Mouse (Mus musculus): ENCODE measurements around the gene Hs6st3. TPM values are rescaled to one million over a fixed set of nuclear protein-coding genes. Genes with fewer than 3 reads are reported as not detected.

The Hs6st3 gene
- polyA plus RNA-seq, 1 experiment from 2014 or later, result 1.0 TPM

DNA sequence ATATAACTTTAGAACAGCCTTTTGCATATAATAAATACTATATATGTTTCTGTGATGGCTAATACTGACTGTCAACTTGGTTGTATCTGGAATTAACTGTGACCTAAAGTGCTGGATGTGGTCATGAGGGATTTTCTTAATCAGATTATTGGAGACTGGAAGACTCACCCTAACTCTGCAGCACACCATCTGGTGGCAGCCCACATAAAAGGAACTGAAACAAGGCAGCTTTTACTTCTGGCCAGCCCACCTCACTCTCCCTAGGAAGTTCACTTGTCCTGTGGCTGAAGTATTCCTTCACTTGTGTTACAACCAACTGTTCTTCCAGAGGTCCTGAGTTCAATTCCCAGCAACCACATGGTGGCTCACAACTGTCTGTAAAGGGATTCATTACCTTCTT is 313.5 kb downstream of the Hs6st3 start:
- CTCF ChIA-PET, result no interaction called here
- POLR2A ChIA-PET, result no interaction called here

DNA sequence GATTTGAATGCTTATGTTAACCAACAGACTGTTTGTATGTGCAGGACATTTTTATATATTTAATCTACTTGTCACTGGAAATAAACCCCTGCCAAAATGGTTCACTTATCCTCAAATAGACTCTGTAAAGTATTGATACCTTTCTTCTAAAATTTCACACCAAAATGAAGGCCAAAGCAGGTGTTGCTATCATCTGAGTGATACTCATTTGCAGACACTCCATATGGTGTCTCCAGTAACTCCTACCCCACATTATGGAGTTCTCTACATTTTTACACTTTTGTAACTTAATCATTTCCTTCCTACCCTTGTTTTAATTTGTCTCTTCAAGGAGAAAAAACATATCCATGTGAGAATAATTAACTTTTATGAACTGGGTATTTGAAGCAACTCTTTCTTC is 314.2 kb downstream of the Hs6st3 start:
- peaks cover 5% of the 10 kb centered on the region for H3K27me3 ChIP-seq
- CTCF ChIA-PET, result no interaction called here
- DNase-seq (ENCODE audit: low read depth, low spot score), result no peak
- no peak for TF ChIP-seq CTCF (IDR thresholded peaks at IDR 0.05)
- no peak for ATAC-seq
- in situ Hi-C loops (cut with MboI; ENCODE audit: low pct_unique_long_range_greater_than_20kb), result no loop called here
- POLR2A ChIA-PET, result no interaction called here

More for the DNA sequence above, 313.5 kb downstream of the Hs6st3 start:
- DNase-seq (ENCODE audit: low read depth, low spot score) (no peak), ATAC-seq (no peak)
- peaks cover 5% of the 10 kb centered on the region for H3K27me3 ChIP-seq
- in situ Hi-C loops (cut with MboI; ENCODE audit: low pct_unique_long_range_greater_than_20kb), result no loop called here
- no peak for TF ChIP-seq CTCF (IDR thresholded peaks at IDR 0.05)

DNA sequence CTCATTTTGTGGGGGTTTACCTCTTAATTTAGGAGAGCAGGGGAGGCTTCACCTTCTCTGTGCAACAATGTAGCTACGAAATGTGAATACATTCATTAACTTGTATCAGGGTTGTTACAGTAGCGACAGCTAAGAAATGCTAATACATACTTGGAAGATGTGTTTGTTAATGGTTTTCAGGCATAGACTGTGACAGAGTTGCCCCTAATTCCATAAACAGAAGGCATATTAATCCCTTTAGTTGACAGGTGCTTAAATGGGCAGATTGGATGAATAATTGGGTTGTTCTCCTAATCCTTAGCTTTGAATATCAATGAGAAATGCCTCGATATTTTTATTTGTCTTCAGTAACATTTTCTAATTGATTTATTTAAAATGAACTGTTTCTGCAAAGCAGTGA is 314.7 kb downstream of the Hs6st3 start:
- in situ Hi-C loops (cut with MboI; ENCODE audit: low pct_unique_long_range_greater_than_20kb), result no loop called here
- ATAC-seq (no peak), DNase-seq (ENCODE audit: low read depth, low spot score) (no peak)
- H3K27me3 ChIP-seq, result peaks cover 5% of the 10 kb centered on the region
- TF ChIP-seq CTCF (IDR thresholded peaks at IDR 0.05), result no peak
- CTCF ChIA-PET, result no interaction called here
- POLR2A ChIA-PET, result no interaction called here

DNA sequence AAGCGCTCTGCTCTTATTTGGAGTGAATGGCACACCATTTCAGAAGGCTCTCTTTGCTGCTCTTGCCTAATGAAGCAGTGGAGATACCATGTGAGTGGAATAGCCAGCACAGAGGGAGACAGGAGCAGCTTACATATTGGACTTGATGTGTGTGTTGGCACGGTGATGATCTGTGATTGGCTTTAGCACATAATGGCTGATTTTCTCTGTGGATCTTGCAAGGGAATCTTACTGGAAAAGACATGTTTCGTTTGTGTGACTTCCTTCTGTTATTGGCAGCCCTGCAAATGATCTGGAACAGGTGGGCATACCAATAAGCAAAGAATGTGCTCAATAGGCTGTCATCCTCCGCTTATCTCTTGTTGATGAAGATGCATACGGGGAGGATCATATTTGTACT is 326.2 kb downstream of the Hs6st3 start:
- DNase-seq (ENCODE audit: low read depth, low spot score) (no peak), ATAC-seq (no peak)
- TF ChIP-seq CTCF (IDR thresholded peaks at IDR 0.05), result no peak
- in situ Hi-C loops (cut with MboI; ENCODE audit: low pct_unique_long_range_greater_than_20kb), result no loop called here
- H3K27me3 ChIP-seq, result no peaks in the 10 kb centered on the region
- POLR2A ChIA-PET, result no interaction called here
- CTCF ChIA-PET, result no interaction called here

DNA sequence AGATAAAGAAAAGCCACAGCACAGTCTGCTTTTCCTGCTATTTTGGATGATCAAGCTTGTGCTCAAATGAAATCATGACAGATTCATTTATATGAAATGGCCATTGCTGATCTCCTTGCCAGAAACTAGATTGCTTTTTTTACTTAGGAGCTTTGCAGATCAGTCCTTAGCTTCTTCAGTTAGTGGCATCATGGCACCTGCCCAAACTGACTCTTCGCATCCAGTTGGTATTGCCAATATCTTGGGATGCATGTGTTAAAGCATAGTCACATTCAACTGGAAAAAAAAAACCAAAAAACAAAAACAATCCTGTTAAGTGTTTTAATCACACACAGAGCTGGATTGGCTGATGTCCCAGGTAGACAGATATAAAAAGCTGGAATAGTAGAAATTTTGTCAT is 326.7 kb downstream of the Hs6st3 start:
- CTCF ChIA-PET, result no interaction called here
- in situ Hi-C loops (cut with MboI; ENCODE audit: low pct_unique_long_range_greater_than_20kb), result no loop called here
- no peak for TF ChIP-seq CTCF (IDR thresholded peaks at IDR 0.05)

DNA sequence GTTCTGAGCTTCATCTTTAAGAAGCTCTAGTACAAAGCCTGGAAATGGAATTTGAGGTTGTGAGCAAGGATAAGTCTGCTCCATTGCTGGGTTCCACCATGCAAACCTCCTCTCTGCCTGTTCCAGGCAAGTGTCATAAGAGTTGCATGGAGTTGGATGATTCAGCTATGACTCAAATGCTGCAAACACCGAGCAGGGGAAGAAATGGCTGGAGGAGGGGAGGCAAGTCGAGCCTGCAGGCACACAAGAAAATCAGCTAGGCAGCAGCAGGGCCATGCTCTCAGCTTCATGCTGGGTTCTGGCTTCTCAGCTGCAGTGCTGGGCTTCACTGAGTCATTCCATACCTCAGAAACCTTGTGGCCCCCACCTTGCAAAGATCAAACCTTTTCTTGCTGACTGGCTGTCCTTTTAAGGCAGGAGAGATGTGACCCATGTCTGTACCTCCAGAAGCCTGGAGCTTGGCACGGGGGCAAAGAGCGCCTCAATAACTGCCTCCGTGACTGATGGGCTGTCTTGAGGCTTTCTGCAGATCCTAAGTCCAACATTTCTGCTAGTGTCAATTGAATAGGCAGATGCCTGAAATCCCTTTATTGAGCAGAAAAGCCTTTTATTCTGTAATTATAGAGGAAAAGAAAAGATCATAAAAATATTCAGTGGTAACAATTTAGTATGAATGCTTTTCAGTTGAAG is 328.9 kb downstream of the Hs6st3 start:
- CTCF ChIA-PET, result no interaction called here
- TF ChIP-seq CTCF (IDR thresholded peaks at IDR 0.05), result no peak
- H3K27me3 ChIP-seq, result peaks cover 7% of the 10 kb centered on the region
- ATAC-seq (peak; percentile 99), DNase-seq (ENCODE audit: low read depth, low spot score) (peak; percentile 25)
- in situ Hi-C loops (cut with MboI; ENCODE audit: low pct_unique_long_range_greater_than_20kb), result no loop called here
- POLR2A ChIA-PET, result no interaction called here

More for the DNA sequence above, 326.7 kb downstream of the Hs6st3 start:
- DNase-seq (ENCODE audit: low read depth, low spot score) (no peak), ATAC-seq (no peak)
- POLR2A ChIA-PET, result no interaction called here
- no peaks in the 10 kb centered on the region for H3K27me3 ChIP-seq

DNA sequence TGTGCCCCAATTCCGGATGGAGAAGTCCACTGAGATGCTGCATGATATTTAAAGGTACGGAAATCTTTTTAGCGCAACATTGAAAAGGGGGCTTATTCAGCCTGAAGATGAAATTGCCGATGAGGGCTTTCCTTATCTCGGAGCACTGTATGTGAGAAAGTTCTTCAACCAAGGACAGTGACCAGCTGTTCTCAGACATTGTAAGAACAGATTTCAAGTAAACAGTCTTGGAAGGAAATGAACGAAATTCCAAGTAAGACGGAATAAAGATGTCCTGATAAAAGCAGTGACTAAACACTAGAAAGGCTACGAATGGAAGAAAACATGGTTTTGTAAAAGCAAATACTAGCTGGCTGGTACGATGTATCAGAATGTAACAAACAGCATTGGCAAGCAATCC is 338.4 kb downstream of the Hs6st3 start:
- ATAC-seq (no peak), DNase-seq (ENCODE audit: low read depth, low spot score) (no peak)
- H3K27me3 ChIP-seq, result peaks cover 5% of the 10 kb centered on the region
- in situ Hi-C loops (cut with MboI; ENCODE audit: low pct_unique_long_range_greater_than_20kb), result no loop called here
- POLR2A ChIA-PET, result no interaction called here
- TF ChIP-seq CTCF (IDR thresholded peaks at IDR 0.05), result no peak
- CTCF ChIA-PET, result no interaction called here

DNA sequence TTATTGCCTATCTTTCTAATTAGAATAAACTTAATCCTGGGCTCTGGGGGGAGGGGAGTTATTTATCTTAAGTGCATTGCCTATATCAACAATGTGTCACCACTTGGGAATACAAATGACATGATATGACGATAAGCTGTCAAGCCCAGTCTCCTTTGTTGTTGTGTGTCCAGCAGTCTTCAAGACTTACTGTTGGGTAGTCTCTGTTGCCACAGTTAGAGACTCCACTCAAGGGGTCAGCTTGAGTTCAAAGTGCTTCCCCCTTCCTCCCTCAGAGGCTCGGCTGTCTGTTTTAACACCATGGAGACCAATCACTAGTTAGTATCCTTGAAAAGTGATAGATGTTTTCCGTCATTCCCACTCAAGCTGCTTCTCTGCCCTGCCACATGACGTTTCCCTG is 339.7 kb downstream of the Hs6st3 start:
- H3K27me3 ChIP-seq, result no peaks in the 10 kb centered on the region
- CTCF ChIA-PET, result no interaction called here
- TF ChIP-seq CTCF (IDR thresholded peaks at IDR 0.05), result no peak
- in situ Hi-C loops (cut with MboI; ENCODE audit: low pct_unique_long_range_greater_than_20kb), result no loop called here
- DNase-seq (ENCODE audit: low read depth, low spot score), result no peak
- ATAC-seq, result no peak
- POLR2A ChIA-PET, result no interaction called here

DNA sequence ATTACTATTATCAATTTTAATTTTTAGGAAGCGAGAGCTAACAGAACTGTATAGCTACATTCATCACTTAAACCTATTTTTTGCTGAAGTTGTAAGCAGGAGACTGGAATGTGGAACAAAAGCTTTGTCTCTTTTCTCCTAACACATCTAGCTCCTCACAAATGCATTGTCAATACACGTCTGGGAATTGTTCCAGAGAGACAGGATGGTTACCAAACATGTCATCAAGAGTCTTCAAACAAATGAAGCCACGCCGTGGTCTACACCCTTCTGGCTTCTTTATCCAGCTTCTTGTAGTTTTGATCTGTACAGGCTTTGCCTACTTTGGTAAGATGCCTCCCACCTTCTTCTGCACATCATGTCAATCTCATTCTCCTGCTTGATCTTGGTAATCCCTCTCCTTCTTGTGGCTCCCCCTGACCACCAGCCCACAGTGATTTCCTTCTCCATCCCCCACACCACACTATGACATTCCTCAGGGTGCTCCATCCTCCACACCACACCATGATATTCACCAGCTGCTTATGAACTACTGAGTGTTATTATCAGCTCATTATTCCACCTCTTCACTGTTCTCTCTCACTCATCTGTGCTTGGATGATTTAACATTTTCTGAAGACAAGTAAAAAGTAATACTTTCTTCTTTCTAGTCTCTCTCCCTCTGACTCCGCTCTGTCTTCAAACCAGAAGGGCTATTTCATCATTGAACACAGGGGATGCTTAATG is 351.0 kb downstream of the Hs6st3 start:
- ChIA-PET POLR2A (no interaction called here), CTCF (no interaction called here)
- no peak for TF ChIP-seq CTCF (IDR thresholded peaks at IDR 0.05)
- ATAC-seq (no peak), DNase-seq (ENCODE audit: low read depth, low spot score) (no peak)
- peaks cover 6% of the 10 kb centered on the region for H3K27me3 ChIP-seq
- in situ Hi-C loops (cut with MboI; ENCODE audit: low pct_unique_long_range_greater_than_20kb), result no loop called here

DNA sequence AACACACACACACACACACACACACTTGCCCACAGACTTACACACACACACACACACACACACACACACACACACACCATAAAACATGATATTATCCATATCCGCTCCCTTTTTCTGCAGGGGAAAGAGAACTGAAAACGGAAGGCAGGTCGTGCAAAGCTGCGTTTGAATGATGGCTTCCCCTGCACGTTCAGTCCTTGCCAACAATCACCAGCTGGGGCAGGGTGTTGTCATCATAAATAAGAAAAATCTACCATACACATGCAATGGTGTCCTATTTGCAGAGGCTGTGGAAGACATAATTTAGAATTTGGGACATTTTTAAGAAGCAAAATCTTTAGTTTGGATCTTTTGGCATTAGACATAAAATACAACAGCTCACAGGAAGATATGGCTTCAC is 382.5 kb downstream of the Hs6st3 start:
- CTCF ChIA-PET, result no interaction called here
- ATAC-seq (no peak), DNase-seq (ENCODE audit: low read depth, low spot score) (no peak)
- POLR2A ChIA-PET, result no interaction called here
- no peak for TF ChIP-seq CTCF (IDR thresholded peaks at IDR 0.05)
- in situ Hi-C loops (cut with MboI; ENCODE audit: low pct_unique_long_range_greater_than_20kb), result no loop called here
- H3K27me3 ChIP-seq, result no peaks in the 10 kb centered on the region

DNA sequence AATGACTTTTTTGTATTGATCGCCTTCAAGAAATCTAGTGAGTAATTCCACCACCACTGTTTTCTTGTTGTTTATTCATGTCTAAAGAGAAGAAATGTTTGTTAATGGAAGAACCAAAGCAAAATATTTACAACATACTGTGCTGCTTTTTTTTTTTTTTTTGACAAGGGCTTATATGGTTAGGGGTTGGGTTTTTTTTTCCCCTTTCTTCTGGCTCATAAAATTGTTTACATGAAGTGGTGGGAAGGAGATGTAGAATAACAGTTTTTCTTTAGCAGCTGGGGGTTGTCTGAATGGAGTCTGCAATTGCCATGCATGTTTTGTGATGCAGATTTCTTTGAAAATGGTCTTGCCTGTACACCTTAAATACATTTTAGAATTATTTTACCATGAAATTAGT is 382.9 kb downstream of the Hs6st3 start:
- POLR2A ChIA-PET, result no interaction called here
- ATAC-seq (no peak), DNase-seq (ENCODE audit: low read depth, low spot score) (no peak)
- CTCF ChIA-PET, result no interaction called here
- TF ChIP-seq CTCF (IDR thresholded peaks at IDR 0.05), result no peak
- no peaks in the 10 kb centered on the region for H3K27me3 ChIP-seq
- in situ Hi-C loops (cut with MboI; ENCODE audit: low pct_unique_long_range_greater_than_20kb), result no loop called here
